Mouse (Mus musculus) bone marrow macrophage, adult 2 months (primary cell): ENCODE data around the gene Svs4.

Experiments used
- CTCF ChIP-seq: IDR thresholded peaks from 2 replicates; pipeline ENCODE4 v1.5.1; 2012; ENCODE audit warnings: low read depth, mild to moderate bottlenecking, low read length, moderate library complexity
- POLR2A ChIP-seq: IDR thresholded peaks from 2 replicates; pipeline ENCODE4 v1.6.1; 2012; ENCODE audit warnings: mild to moderate bottlenecking, low read depth, low read length, borderline replicate concordance

- TF ChIP-seq CTCF (no peak), POLR2A (no peak)
Observed at GRCm38 (mm10) chr2:164312599-164312998, 34.3 kb upstream of the Svs4 start.
